Mouse (Mus musculus) neural tube, embryonic 15.5 days (tissue): Measurements from ENCODE around the gene Hsd11b2. TPM values are rescaled to one million over a fixed set of nuclear protein-coding genes. Genes with fewer than 3 reads are reported as not detected.

Experiments used
- ATAC-seq: fragments of 200-750 bp; cut with Nextera tagmentation; 2 replicates; pipeline ENCODE4 v1.8.0; 2017; ENCODE audit warnings: mild to moderate bottlenecking, moderate TSS enrichment, moderate library complexity; ENCODE audit not compliant: low FRiP score
- H3K27ac ChIP-seq: fragments of 300-500 bp; sonication (generic); replicated peaks from 2 replicates; pipeline ENCODE4 v1.5.1; 2015; ENCODE audit warnings: mild to moderate bottlenecking, inconsistent platforms
- H3K27me3 ChIP-seq: fragments of 300-500 bp; sonication (generic); replicated peaks from 2 replicates; pipeline ENCODE4 v1.6.1; 2015; ENCODE audit warnings: inconsistent platforms
- H3K36me3 ChIP-seq: fragments of 300-500 bp; sonication (generic); 2 replicates; pipeline ENCODE4 v1.6.1; 2015; ENCODE audit warnings: inconsistent platforms
- H3K4me1 ChIP-seq: fragments of 300-500 bp; sonication (generic); 2 replicates; pipeline ENCODE4 v1.6.1; 2015; ENCODE audit warnings: inconsistent platforms
- H3K4me2 ChIP-seq: fragments of 300-500 bp; sonication (generic); 2 replicates; pipeline ENCODE4 v1.6.1; 2015; ENCODE audit warnings: inconsistent platforms, mild to moderate bottlenecking, moderate library complexity
- H3K4me3 ChIP-seq: fragments of 300-500 bp; sonication (generic); replicated peaks from 2 replicates; pipeline ENCODE4 v1.5.1; 2015; ENCODE audit warnings: mild to moderate bottlenecking, inconsistent platforms
- H3K9ac ChIP-seq: fragments of 300-500 bp; sonication (generic); replicated peaks from 2 replicates; pipeline ENCODE4 v1.6.1; 2015; ENCODE audit warnings: mild to moderate bottlenecking, inconsistent platforms
- H3K9me3 ChIP-seq: fragments of 300-500 bp; sonication (generic); replicated peaks from 2 replicates; pipeline ENCODE4 v1.6.1; 2016; ENCODE audit warnings: inconsistent platforms
- WGBS: fragments of 180-500 bp; shearing (Covaris S2); methylation state at CpG from one replicate; pipeline ENCODE4 v1.1.7; 2015; ENCODE audit warnings: mixed read lengths; 5-methylcytosine and 5-hydroxymethylcytosine counted together
- polyA plus RNA-seq: library from polyadenylated mRNA; unstranded; fragments of >200 nt; fragmentation: Nextera tagmentation; extraction: Ambion mirVana; gene quantifications from 2 replicates; pipeline ENCODE4 v1.2.1, GENCODE M21; 2015

Gene Hsd11b2
- polyA plus RNA-seq, 1 experiment from 2014 or later: 1.1 TPM

GRCm38 (mm10) chr8:105475254-105475653 lies 43.3 kb upstream of the Hsd11b2 start:
- Histone ChIP-seq H3K9me3 (no peaks in the 10 kb centered on the region), H3K27ac (no peak overlapping the region), H3K9ac (no peak overlapping the region), H3K36me3 (peaks cover 2% of the 10 kb centered on the region; the same call in 1 of the 2 replicates), H3K4me3 (no peak overlapping the region), H3K4me2 (no peak overlapping the region), H3K27me3 (peaks cover 5% of the 10 kb centered on the region; the same call in 1 of the 2 replicates), H3K4me1 (peaks cover 46% of the 10 kb centered on the region)
- ATAC-seq: no peak
- WGBS: 34% methylated on average over 4 of the region's 4 CpGs

- Histone ChIP-seq H3K4me3 (no peak overlapping the region), H3K4me2 (no peak overlapping the region), H3K27ac (no peak overlapping the region), H3K9me3 (no peaks in the 10 kb centered on the region), H3K4me1 (peaks cover 41% of the 10 kb centered on the region), H3K36me3 (peaks cover 2% of the 10 kb centered on the region; the same call in 1 of the 2 replicates), H3K27me3 (peaks cover 5% of the 10 kb centered on the region; the same call in 1 of the 2 replicates), H3K9ac (no peak overlapping the region)
- 92% methylated on average over 8 of the region's 8 CpGs for WGBS
- ATAC-seq: no peak
Observed at GRCm38 (mm10) chr8:105475742-105476141, 42.8 kb upstream of the Hsd11b2 start.

- 95% methylated on average over 7 of the region's 7 CpGs for WGBS
- Histone ChIP-seq H3K4me2 (no peak overlapping the region), H3K27me3 (peaks cover 5% of the 10 kb centered on the region; the same call in 1 of the 2 replicates), H3K4me1 (peaks cover 38% of the 10 kb centered on the region), H3K9ac (no peak overlapping the region), H3K27ac (no peak overlapping the region), H3K9me3 (no peaks in the 10 kb centered on the region), H3K36me3 (peaks cover 2% of the 10 kb centered on the region; the same call in 1 of the 2 replicates), H3K4me3 (no peak overlapping the region)
- ATAC-seq: no peak
Observed at GRCm38 (mm10) chr8:105476161-105476560, 42.4 kb upstream of the Hsd11b2 start.

GRCm38 (mm10) chr8:105476628-105477413 lies 41.7 kb upstream of the Hsd11b2 start:
- H3K4me1 ChIP-seq: peaks cover 32% of the 10 kb centered on the region
- no peak for ATAC-seq
- H3K36me3 ChIP-seq: peaks cover 2% of the 10 kb centered on the region; the same call in 1 of the 2 replicates
- 40% methylated on average over 25 of the region's 25 CpGs for WGBS
- H3K27ac ChIP-seq: no peak overlapping the region
- no peaks in the 10 kb centered on the region for H3K9me3 ChIP-seq
- H3K27me3 ChIP-seq: peaks cover 5% of the 10 kb centered on the region; the same call in 1 of the 2 replicates
- no peak overlapping the region for H3K4me2 ChIP-seq
- H3K4me3 ChIP-seq: no peak overlapping the region
- no peak overlapping the region for H3K9ac ChIP-seq

- Histone ChIP-seq H3K27me3 (peaks cover 5% of the 10 kb centered on the region; the same call in 1 of the 2 replicates), H3K36me3 (peaks cover 2% of the 10 kb centered on the region; the same call in 1 of the 2 replicates), H3K4me1 (peaks cover 28% of the 10 kb centered on the region), H3K27ac (no peak overlapping the region), H3K9ac (no peak overlapping the region), H3K9me3 (no peaks in the 10 kb centered on the region), H3K4me3 (no peak overlapping the region), H3K4me2 (no peak overlapping the region)
- WGBS: 75% methylated on average over 3 of the region's 3 CpGs
- no peak for ATAC-seq
Observed at GRCm38 (mm10) chr8:105477792-105478191, 40.8 kb upstream of the Hsd11b2 start.

GRCm38 (mm10) chr8:105481013-105481412 lies 37.5 kb upstream of the Hsd11b2 start:
- H3K9me3 ChIP-seq: no peaks in the 10 kb centered on the region
- H3K27ac ChIP-seq: no peak overlapping the region
- 22% methylated on average over 2 of the region's 2 CpGs for WGBS
- H3K27me3 ChIP-seq: no peaks in the 10 kb centered on the region
- ATAC-seq: no peak
- no peak overlapping the region for H3K9ac ChIP-seq
- no peak overlapping the region for H3K4me2 ChIP-seq
- H3K36me3 ChIP-seq: peaks cover 9% of the 10 kb centered on the region; the same call in 1 of the 2 replicates
- peaks cover 12% of the 10 kb centered on the region; the same call in 1 of the 2 replicates for H3K4me1 ChIP-seq
- no peak overlapping the region for H3K4me3 ChIP-seq

- no peak overlapping the region for H3K27ac ChIP-seq
- no peak for ATAC-seq
- H3K4me2 ChIP-seq: no peak overlapping the region
- peaks cover 12% of the 10 kb centered on the region; the same call in 1 of the 2 replicates for H3K4me1 ChIP-seq
- 71% methylated on average over 6 of the region's 6 CpGs for WGBS
- H3K9ac ChIP-seq: no peak overlapping the region
- no peaks in the 10 kb centered on the region for H3K27me3 ChIP-seq
- peaks cover 9% of the 10 kb centered on the region; the same call in 1 of the 2 replicates for H3K36me3 ChIP-seq
- no peak overlapping the region for H3K4me3 ChIP-seq
- H3K9me3 ChIP-seq: no peaks in the 10 kb centered on the region
Observed at GRCm38 (mm10) chr8:105481453-105481852, 37.1 kb upstream of the Hsd11b2 start.

GRCm38 (mm10) chr8:105482123-105482522 lies 36.4 kb upstream of the Hsd11b2 start:
- H3K27me3 ChIP-seq: no peaks in the 10 kb centered on the region
- no peak overlapping the region for H3K27ac ChIP-seq
- ATAC-seq: no peak
- 85% methylated on average over 8 of the region's 8 CpGs for WGBS
- H3K4me3 ChIP-seq: no peak overlapping the region
- H3K36me3 ChIP-seq: peaks cover 9% of the 10 kb centered on the region; the same call in 1 of the 2 replicates
- no peaks in the 10 kb centered on the region for H3K9me3 ChIP-seq
- no peak overlapping the region for H3K9ac ChIP-seq
- peaks cover 9% of the 10 kb centered on the region; the same call in 1 of the 2 replicates for H3K4me1 ChIP-seq
- H3K4me2 ChIP-seq: no peak overlapping the region

- Histone ChIP-seq H3K9me3 (no peaks in the 10 kb centered on the region), H3K27ac (no peak overlapping the region), H3K4me1 (peaks cover 9% of the 10 kb centered on the region; the same call in 1 of the 2 replicates), H3K4me3 (no peak overlapping the region), H3K9ac (no peak overlapping the region), H3K4me2 (no peak overlapping the region), H3K36me3 (peaks cover 9% of the 10 kb centered on the region; the same call in 1 of the 2 replicates), H3K27me3 (no peaks in the 10 kb centered on the region)
- WGBS: 34% methylated on average over 14 of the region's 14 CpGs
- ATAC-seq: peak; percentile 19; the same call in 1 of the 2 replicates
Observed at GRCm38 (mm10) chr8:105483212-105484029, 35.1 kb upstream of the Hsd11b2 start.

GRCm38 (mm10) chr8:105484030-105484368 lies 34.6 kb upstream of the Hsd11b2 start:
- H3K4me3 ChIP-seq: no peak overlapping the region
- H3K9me3 ChIP-seq: no peaks in the 10 kb centered on the region
- no peaks in the 10 kb centered on the region for H3K27me3 ChIP-seq
- WGBS: 34% methylated on average over 3 of the region's 3 CpGs
- peak; percentile 18; the same call in 1 of the 2 replicates for ATAC-seq
- H3K9ac ChIP-seq: no peak overlapping the region
- peaks cover 9% of the 10 kb centered on the region; the same call in 1 of the 2 replicates for H3K4me1 ChIP-seq
- H3K27ac ChIP-seq: 0 out of 2 replicates have a peak overlapping the region, but pooled peaks have one; percentile 18
- H3K36me3 ChIP-seq: peaks cover 9% of the 10 kb centered on the region; the same call in 1 of the 2 replicates
- H3K4me2 ChIP-seq: no peak overlapping the region

GRCm38 (mm10) chr8:105484392-105484791 lies 34.2 kb upstream of the Hsd11b2 start:
- Histone ChIP-seq H3K4me3 (no peak overlapping the region), H3K9me3 (no peaks in the 10 kb centered on the region), H3K36me3 (peaks cover 9% of the 10 kb centered on the region; the same call in 1 of the 2 replicates), H3K4me1 (peaks cover 9% of the 10 kb centered on the region; the same call in 1 of the 2 replicates), H3K27ac (no peak overlapping the region), H3K27me3 (no peaks in the 10 kb centered on the region), H3K4me2 (no peak overlapping the region), H3K9ac (no peak overlapping the region)
- WGBS: 20% methylated on average over 2 of the region's 2 CpGs
- ATAC-seq: peak; percentile 54; the same call in 1 of the 2 replicates
